Mouse (Mus musculus) intestine, embryonic 15.5 days (tissue): Measurements from ENCODE around the gene Mxd4. TPM values are rescaled to one million over a fixed set of nuclear protein-coding genes. Genes with fewer than 3 reads are reported as not detected.
A peak's percentile ranks its signal among the peaks of the same experiment; 100 is the strongest.

ENCODE experiments used
- ATAC-seq: fragments of 200-750 bp; cut with Nextera tagmentation; 2 replicates; pipeline ENCODE4 v1.8.0; 2017; ENCODE audit warnings: moderate TSS enrichment, moderate library complexity
- H3K27ac ChIP-seq: fragments of 300-500 bp; sonication (generic); 2 replicates; pipeline ENCODE4 v1.5.1; 2015; ENCODE audit warnings: mild to moderate bottlenecking, inconsistent platforms
- H3K27me3 ChIP-seq: fragments of 300-500 bp; sonication (generic); replicated peaks from 2 replicates; pipeline ENCODE4 v1.6.1; 2015; ENCODE audit warnings: inconsistent platforms
- H3K36me3 ChIP-seq: fragments of 300-500 bp; sonication (generic); 2 replicates; pipeline ENCODE4 v1.6.1; 2015; ENCODE audit warnings: inconsistent platforms
- H3K4me1 ChIP-seq: fragments of 300-500 bp; sonication (generic); replicated peaks from 2 replicates; pipeline ENCODE4 v1.6.1; 2015; ENCODE audit warnings: inconsistent platforms
- H3K4me2 ChIP-seq: fragments of 300-500 bp; sonication (generic); replicated peaks from 2 replicates; pipeline ENCODE4 v1.6.1; 2015; ENCODE audit warnings: mild to moderate bottlenecking, inconsistent platforms
- H3K4me3 ChIP-seq: fragments of 300-500 bp; sonication (generic); replicated peaks from 2 replicates; pipeline ENCODE4 v1.5.1; 2015; ENCODE audit warnings: inconsistent platforms
- H3K9ac ChIP-seq: fragments of 300-500 bp; sonication (generic); 2 replicates; pipeline ENCODE4 v1.6.1; 2015; ENCODE audit warnings: inconsistent platforms
- H3K9me3 ChIP-seq: fragments of 300-500 bp; sonication (generic); 2 replicates; pipeline ENCODE4 v1.6.1; 2016; ENCODE audit warnings: inconsistent platforms
- WGBS: fragments of 180-500 bp; shearing (Covaris S2); methylation state at CpG from one replicate; pipeline ENCODE4 v1.1.7; 2015; 5-methylcytosine and 5-hydroxymethylcytosine counted together
- polyA plus RNA-seq: library from polyadenylated mRNA; unstranded; fragments of >200 nt; fragmentation: Nextera tagmentation; extraction: Ambion mirVana; gene quantifications from 2 replicates; pipeline ENCODE4 v1.2.1, GENCODE M21; 2015

Mxd4 gene
- polyA plus RNA-seq, 1 experiment from 2014 or later, result 18.7 TPM

DNA sequence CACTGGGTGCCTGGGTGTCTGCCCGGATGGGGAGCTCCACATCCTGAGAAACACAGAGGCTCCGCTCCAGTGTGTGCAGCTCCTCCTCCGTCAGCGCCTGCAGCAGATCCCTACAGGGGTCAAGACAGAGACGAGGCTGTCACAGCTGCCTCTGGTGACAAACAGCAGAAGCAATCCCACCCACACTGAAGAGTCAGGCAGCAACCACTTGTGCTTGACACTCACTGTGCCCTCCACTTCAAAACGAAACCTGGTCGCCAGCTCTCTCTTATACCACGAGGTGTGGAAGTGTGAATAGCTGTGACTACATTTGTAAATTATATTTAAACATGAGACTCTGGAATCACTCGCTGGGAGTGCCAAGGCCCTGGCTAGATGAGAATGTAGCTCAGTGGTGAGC is 30.2 kb upstream of the Mxd4 start:
- Histone ChIP-seq H3K9me3 (no peaks in the 10 kb centered on the region), H3K27me3 (no peaks in the 10 kb centered on the region), H3K4me2 (no peak overlapping the region), H3K36me3 (no peaks in the 10 kb centered on the region), H3K9ac (no peak overlapping the region), H3K27ac (no peak overlapping the region), H3K4me3 (no peak overlapping the region), H3K4me1 (peaks cover 9% of the 10 kb centered on the region; the same call in 1 of the 2 replicates)
- WGBS, result 42% methylated on average over 9 of the region's 9 CpGs
- ATAC-seq, result no peak

DNA sequence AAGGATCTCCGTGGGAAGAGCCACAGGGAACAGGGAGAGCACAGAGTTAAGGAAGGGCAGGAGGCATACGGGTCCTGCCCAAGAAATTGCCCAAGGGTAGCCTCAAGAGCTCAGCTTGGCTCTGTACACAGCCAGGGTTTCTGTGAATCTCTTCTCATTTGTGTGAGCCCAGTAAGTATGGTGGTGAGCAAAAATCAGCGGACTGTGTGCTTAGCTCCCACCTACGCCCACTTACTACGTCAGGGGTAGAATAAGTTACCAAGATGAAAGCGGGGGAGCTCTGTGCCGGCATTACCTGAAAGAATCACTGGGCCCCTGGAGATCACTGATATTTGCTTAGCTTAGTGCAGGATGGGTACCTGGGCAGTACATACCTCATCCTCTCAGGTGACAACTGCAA is 28.5 kb upstream of the Mxd4 start:
- Histone ChIP-seq H3K4me3 (no peak overlapping the region), H3K9me3 (no peaks in the 10 kb centered on the region), H3K27me3 (no peaks in the 10 kb centered on the region), H3K36me3 (no peaks in the 10 kb centered on the region), H3K4me1 (peaks cover 9% of the 10 kb centered on the region; the same call in 1 of the 2 replicates), H3K27ac (no peak overlapping the region), H3K4me2 (no peak overlapping the region), H3K9ac (no peak overlapping the region)
- no peak for ATAC-seq
- 75% methylated on average over 7 of the region's 7 CpGs for WGBS

DNA sequence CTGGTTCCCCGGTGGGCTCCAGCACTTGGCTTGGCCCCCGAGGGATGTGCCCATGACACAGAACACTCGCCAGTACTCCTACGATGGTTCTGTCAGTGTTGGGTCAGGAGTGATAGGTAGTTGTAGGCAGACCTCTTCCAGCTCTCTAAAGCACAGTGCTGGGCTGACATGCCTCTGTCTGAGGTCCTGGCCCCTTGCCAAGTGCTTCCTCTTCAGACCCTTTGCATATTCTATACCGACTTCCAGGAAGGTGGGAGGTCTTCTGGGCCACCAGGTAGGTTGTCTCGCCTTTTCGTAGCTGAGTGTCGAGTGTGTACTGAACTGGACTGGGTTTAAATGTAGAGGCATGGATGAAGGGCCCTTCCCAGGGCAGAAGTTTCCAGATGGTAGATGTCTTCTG is 26.1 kb upstream of the Mxd4 start:
- whole genome bisulfite sequencing, result 54% methylated on average over 8 of the region's 8 CpGs
- no peaks in the 10 kb centered on the region for H3K36me3 ChIP-seq
- H3K9me3 ChIP-seq, result no peaks in the 10 kb centered on the region
- ATAC-seq, result no peak
- H3K4me3 ChIP-seq, result no peak overlapping the region
- H3K9ac ChIP-seq, result no peak overlapping the region
- H3K27me3 ChIP-seq, result no peaks in the 10 kb centered on the region
- no peak overlapping the region for H3K27ac ChIP-seq
- H3K4me1 ChIP-seq, result peaks cover 6% of the 10 kb centered on the region; the same call in 1 of the 2 replicates
- H3K4me2 ChIP-seq, result no peak overlapping the region

DNA sequence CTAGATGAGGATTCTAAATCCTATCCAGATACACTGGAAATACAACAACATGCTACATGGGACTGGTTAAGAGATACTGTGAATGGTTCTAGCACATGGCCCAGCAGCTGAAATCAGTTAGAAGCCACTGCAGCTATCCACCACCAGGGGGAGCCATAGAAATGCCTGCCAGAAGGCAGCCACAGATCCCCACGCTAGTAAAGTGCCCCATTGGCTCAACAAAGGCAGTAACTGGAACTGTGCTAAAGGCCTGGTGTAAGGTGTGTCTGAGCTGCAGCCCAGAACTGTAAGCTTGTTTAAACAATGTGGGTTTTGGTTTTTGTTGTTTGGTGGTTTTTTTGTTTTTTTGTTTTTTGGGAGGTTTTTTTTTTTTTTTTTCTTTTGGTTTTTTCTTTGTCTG is 22.8 kb upstream of the Mxd4 start:
- no peaks in the 10 kb centered on the region for H3K36me3 ChIP-seq
- H3K4me2 ChIP-seq, result no peak overlapping the region
- H3K9me3 ChIP-seq, result no peaks in the 10 kb centered on the region
- no peak overlapping the region for H3K27ac ChIP-seq
- ATAC-seq, result peak; percentile 77
- H3K4me3 ChIP-seq, result no peak overlapping the region
- peaks cover 4% of the 10 kb centered on the region; the same call in 1 of the 2 replicates for H3K4me1 ChIP-seq
- H3K9ac ChIP-seq, result no peak overlapping the region
- WGBS, result 3% methylated on average over 1 of the region's 1 CpGs
- no peaks in the 10 kb centered on the region for H3K27me3 ChIP-seq

DNA sequence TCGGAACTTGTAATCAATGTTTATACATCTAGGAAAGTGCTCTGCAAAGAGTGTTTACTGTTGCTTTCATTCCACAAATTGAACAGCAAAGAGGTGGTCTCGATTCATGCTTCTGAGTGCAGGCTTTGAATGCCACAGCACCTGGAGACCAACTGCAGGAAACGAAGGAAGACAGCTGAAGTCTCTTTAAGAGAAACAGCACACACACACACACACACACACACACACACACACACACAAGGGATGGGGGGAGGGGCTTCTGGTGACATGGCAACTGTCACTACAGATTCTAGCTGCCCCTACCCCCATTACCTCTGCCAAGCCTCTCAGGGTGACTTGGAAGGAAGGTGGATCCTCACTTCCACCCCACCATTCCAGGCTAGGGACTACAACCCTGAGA is 20.0 kb upstream of the Mxd4 start:
- WGBS, result 26% methylated on average over 3 of the region's 3 CpGs

DNA sequence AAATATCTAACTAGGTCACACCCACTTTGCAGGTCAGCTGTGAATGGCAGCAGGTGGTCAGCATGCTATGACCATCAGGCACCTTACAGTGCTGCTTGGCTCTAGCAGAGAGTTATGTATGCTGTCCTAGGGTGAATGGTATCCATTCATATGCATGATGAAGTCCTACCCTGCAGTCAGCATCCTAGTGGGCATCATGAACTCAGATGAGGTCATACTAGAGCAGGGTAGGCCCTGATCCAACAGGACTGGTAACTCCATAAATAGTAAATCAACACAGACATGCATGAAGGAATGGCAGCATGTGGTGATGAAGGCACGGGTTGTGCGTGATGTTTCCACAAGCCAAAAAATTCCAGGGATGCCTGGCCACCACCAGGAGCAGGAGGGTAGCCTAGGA is 18.3 kb upstream of the Mxd4 start:
- no peak for ATAC-seq
- no peaks in the 10 kb centered on the region for H3K9me3 ChIP-seq
- H3K27ac ChIP-seq, result no peak overlapping the region
- no peaks in the 10 kb centered on the region for H3K27me3 ChIP-seq
- no peaks in the 10 kb centered on the region for H3K4me1 ChIP-seq
- H3K36me3 ChIP-seq, result no peaks in the 10 kb centered on the region
- no peak overlapping the region for H3K9ac ChIP-seq
- no peak overlapping the region for H3K4me3 ChIP-seq
- WGBS, result 84% methylated on average over 2 of the region's 2 CpGs
- H3K4me2 ChIP-seq, result no peak overlapping the region

More for the DNA sequence above, 20.0 kb upstream of the Mxd4 start:
- H3K36me3 ChIP-seq, result no peaks in the 10 kb centered on the region
- no peak overlapping the region for H3K9ac ChIP-seq
- no peak overlapping the region for H3K4me2 ChIP-seq
- no peak overlapping the region for H3K27ac ChIP-seq
- H3K4me3 ChIP-seq, result no peak overlapping the region
- H3K27me3 ChIP-seq, result no peaks in the 10 kb centered on the region
- no peaks in the 10 kb centered on the region for H3K4me1 ChIP-seq
- ATAC-seq, result no peak
- H3K9me3 ChIP-seq, result no peaks in the 10 kb centered on the region

DNA sequence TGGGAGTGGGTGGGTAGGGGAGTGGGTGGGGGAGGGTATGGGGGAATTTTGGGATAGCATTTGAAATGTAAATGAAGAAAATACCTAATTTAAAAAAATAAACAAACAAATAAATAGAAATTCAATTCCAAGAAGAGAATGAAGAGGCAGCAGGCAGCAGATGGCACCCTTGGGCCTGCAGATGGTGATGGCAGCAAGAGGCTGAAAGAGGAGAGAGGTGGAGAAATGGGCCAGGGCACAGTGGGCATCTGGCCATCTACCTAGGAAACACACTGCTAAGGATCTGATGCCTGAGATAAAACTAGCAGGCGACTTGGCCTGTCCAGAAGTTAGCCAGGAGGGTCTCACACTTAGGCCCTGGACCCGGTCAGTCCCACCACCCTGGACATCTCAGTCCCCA is 17.4 kb upstream of the Mxd4 start:
- H3K4me3 ChIP-seq, result no peak overlapping the region
- no peak overlapping the region for H3K9ac ChIP-seq
- no peak overlapping the region for H3K4me2 ChIP-seq
- no peaks in the 10 kb centered on the region for H3K27me3 ChIP-seq
- 88% methylated on average over 2 of the region's 2 CpGs for WGBS
- H3K36me3 ChIP-seq, result no peaks in the 10 kb centered on the region
- no peak for ATAC-seq
- H3K9me3 ChIP-seq, result no peaks in the 10 kb centered on the region
- H3K4me1 ChIP-seq, result no peaks in the 10 kb centered on the region
- no peak overlapping the region for H3K27ac ChIP-seq

DNA sequence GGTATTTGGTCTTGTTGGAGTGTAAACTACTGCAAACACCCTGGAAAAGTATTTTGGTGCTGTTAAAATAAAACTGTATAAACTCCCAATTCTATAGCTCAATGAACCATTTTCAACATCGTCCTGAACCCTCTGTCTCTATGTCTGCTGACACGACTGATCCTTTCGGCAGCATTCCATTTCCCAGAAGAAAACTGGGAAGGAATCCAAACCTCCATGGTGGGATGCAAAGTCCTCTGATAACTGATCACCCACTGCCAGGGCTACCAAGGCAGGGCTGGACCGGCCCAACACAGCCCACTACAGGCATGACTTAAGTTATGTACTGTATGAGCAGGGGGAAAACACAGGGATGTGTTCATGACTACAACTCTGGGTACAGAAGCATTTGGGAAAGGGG is 14.5 kb upstream of the Mxd4 start:
- Histone ChIP-seq H3K36me3 (no peaks in the 10 kb centered on the region), H3K9me3 (no peaks in the 10 kb centered on the region), H3K4me2 (no peak overlapping the region), H3K4me3 (no peak overlapping the region), H3K27ac (no peak overlapping the region), H3K4me1 (no peaks in the 10 kb centered on the region), H3K27me3 (no peaks in the 10 kb centered on the region), H3K9ac (no peak overlapping the region)
- 73% methylated on average over 4 of the region's 4 CpGs for WGBS
- no peak for ATAC-seq

DNA sequence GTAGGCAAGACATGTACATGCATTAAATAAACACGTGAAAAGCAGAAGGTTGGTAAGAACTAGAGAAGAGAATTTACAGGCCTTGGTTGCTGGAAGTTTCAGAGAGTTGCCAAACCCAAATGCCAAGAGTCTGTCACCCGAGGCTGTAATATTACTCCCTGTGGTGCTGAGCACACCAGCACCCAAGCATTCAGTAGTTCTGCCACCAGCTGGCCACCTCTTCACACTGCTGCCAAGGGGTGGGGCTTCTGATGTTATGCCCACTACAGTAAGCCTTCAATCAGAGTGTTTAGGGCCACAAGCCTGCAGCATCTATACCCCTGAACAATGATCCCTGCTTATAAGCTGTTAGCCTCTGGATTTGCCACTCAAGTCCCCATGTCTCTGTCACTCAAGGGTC is 13.9 kb upstream of the Mxd4 start:
- Histone ChIP-seq H3K9me3 (no peaks in the 10 kb centered on the region), H3K36me3 (no peaks in the 10 kb centered on the region), H3K4me3 (no peak overlapping the region), H3K27ac (no peak overlapping the region), H3K9ac (no peak overlapping the region), H3K4me2 (no peak overlapping the region), H3K4me1 (no peaks in the 10 kb centered on the region), H3K27me3 (no peaks in the 10 kb centered on the region)
- no peak for ATAC-seq
- 71% methylated on average over 2 of the region's 2 CpGs for WGBS

DNA sequence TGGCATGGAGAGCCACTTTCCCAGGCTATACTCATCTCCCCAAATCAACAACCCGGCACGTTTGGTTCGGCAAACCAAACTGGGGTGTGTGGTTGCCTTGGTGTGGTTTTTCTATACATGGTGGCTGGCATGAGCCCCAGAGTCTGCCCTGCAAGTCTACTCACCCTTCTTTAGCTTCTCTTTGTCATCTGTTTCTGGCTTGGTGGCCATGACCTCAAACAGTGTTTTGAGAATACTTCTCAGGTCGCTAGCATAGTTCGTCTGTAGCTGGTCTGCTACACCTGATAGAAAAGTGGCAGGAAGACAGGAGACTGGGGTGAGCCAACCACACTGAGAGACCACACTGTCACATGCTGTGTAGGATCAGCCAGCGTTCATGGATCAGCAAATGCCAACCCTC is 11.1 kb upstream of the Mxd4 start:
- no peak overlapping the region for H3K4me3 ChIP-seq
- H3K4me1 ChIP-seq, result no peaks in the 10 kb centered on the region
- H3K27ac ChIP-seq, result no peak overlapping the region
- no peak overlapping the region for H3K4me2 ChIP-seq
- H3K9ac ChIP-seq, result no peak overlapping the region
- no peaks in the 10 kb centered on the region for H3K36me3 ChIP-seq
- H3K27me3 ChIP-seq, result no peaks in the 10 kb centered on the region
- ATAC-seq, result no peak
- no peaks in the 10 kb centered on the region for H3K9me3 ChIP-seq
- WGBS, result 85% methylated on average over 6 of the region's 6 CpGs

DNA sequence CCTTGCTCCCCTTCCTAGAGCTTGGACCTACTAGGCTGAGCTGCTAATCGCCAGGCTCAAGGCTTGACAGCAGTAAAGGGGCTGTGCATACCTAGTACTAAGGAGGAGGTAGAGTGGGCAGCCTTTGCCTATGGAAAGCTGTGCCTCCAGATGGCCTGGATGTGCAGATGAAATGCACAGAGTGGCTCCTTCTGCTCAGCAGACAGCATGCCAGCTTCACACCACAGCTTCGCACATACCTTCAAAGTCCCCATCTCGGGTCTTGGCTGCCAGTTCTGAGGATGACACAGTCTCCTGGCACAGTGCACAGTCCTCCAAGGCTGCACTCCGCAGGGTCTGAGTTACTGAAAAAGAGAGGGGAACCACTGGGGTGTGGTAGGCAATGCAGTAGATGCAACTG is 9.7 kb upstream of the Mxd4 start:
- 89% methylated on average over 4 of the region's 4 CpGs for WGBS
- no peak for ATAC-seq

DNA sequence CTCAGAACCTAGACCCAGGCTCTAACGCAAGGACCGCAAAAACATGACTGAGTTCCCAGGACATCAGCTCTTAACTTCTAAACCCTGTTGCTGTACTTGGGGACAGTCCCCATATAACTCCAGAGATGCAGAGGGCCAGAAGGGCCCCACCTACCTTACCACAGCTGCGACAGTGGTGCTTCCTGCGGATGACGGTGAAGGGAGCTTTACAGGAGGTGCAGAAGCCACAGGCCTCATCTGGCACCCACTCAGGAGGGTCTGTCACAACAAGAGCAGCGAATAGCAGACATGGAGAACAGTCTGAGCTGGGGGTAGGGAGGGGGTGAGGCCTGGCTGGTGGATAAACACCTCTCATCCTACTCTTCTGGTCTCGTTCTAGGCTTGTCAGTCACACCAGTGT is 8.9 kb upstream of the Mxd4 start:
- Histone ChIP-seq H3K4me3 (no peak overlapping the region), H3K27me3 (no peaks in the 10 kb centered on the region), H3K27ac (no peak overlapping the region), H3K4me2 (no peak overlapping the region), H3K36me3 (no peaks in the 10 kb centered on the region), H3K4me1 (no peaks in the 10 kb centered on the region), H3K9ac (no peak overlapping the region), H3K9me3 (no peaks in the 10 kb centered on the region)
- ATAC-seq, result no peak
- WGBS, result 79% methylated on average over 7 of the region's 7 CpGs

More for the DNA sequence above, 9.7 kb upstream of the Mxd4 start:
- H3K4me2 ChIP-seq, result no peak overlapping the region
- H3K9me3 ChIP-seq, result no peaks in the 10 kb centered on the region
- H3K9ac ChIP-seq, result no peak overlapping the region
- H3K4me3 ChIP-seq, result no peak overlapping the region
- no peaks in the 10 kb centered on the region for H3K4me1 ChIP-seq
- H3K27ac ChIP-seq, result no peak overlapping the region
- H3K36me3 ChIP-seq, result no peaks in the 10 kb centered on the region
- no peaks in the 10 kb centered on the region for H3K27me3 ChIP-seq

DNA sequence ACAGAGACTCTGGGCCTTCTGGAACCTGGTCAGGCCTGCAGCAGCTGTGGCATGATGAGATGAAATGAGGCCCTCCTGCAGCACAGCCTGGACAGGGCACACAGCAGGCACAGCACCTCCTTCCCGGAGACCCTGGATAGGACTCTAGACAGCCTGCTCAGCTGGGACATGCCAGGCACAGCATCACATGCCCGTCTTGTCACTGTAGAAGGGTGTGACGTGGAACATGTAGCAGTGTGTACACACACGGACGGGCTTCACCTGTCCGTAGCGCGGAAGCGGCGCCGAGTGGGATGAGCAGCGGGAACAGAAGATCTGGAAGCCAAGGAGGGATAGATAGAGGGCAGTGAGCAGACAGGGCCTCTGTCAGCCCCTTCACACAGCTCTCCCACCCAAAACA is 8.3 kb upstream of the Mxd4 start:
- H3K4me3 ChIP-seq, result no peak overlapping the region
- no peak for ATAC-seq
- no peaks in the 10 kb centered on the region for H3K36me3 ChIP-seq
- no peak overlapping the region for H3K9ac ChIP-seq
- no peaks in the 10 kb centered on the region for H3K27me3 ChIP-seq
- no peaks in the 10 kb centered on the region for H3K9me3 ChIP-seq
- no peak overlapping the region for H3K4me2 ChIP-seq
- H3K27ac ChIP-seq, result no peak overlapping the region
- H3K4me1 ChIP-seq, result no peaks in the 10 kb centered on the region
- 91% methylated on average over 12 of the region's 12 CpGs for WGBS
